Mouse (Mus musculus) MEL (cell line): ENCODE results near the gene Tcl1b4. TPM values are rescaled to one million over a fixed set of nuclear protein-coding genes. Genes with fewer than 3 reads are reported as not detected.

ENCODE experiments used
- BHLHE40 ChIP-seq: IDR thresholded peaks from 2 replicates; pipeline ENCODE4 v1.6.1; 2012; ENCODE audit warnings: low read depth, mild to moderate bottlenecking, inconsistent platforms, low read length, improper control_type of control experiment, borderline replicate concordance
- polyA plus RNA-seq, 2 experiments: library from polyadenylated mRNA; stranded (reverse) in 1 of 2; unstranded in 1 of 2; fragments of >175 nt in 1 of 2; fragments of >200 nt in 1 of 2; gene quantifications; 2 replicates each; pipeline versions ENCODE4 v1.2.1 to v1.2.4; 2012; ENCODE audit warnings: low replicate concordance in 2 of 2, low read depth in 1 of 2; ENCODE audit not compliant: insufficient read length in 2 of 2, insufficient read depth in 1 of 2, missing spikeins in 1 of 2
- total RNA-seq: library from RNA; depleted of rRNA; stranded (reverse); fragments of 300-350 nt; gene quantifications from 2 replicates; pipeline ENCODE4 v1.2.3, GENCODE M21; 2012; rRNA removed

The Tcl1b4 gene
- total and polyA plus RNA-seq, 3 experiments, result not detected

DNA sequence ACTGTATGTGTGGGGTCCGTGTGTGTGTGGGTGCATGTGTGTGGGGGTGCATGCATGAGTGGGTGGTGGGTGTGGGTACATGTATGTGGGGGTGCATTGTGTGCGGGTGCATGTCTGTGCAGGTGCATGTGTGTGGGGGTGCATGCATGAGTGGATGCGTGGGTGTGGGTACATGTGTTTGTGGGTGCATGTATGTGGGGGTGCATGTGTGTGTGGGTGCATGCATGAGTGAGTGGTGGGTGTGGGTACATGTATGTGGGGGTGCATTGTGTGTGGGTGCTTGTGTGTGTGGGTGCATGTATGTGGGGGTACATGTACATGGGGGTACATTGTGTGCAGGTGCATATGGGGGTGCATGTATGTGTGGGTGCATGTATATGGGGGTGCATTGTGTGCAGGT is 52.0 kb downstream of the Tcl1b4 start (continued):
- no peak for TF ChIP-seq BHLHE40

Other genes starting within 250 kb of the Tcl1b4 start
- 4.9 and 7.9 TPM in 2 replicates for gene Syne3, start 192.1 kb upstream of the Tcl1b4 start, total RNA-seq
- gene Syne3, start 192.1 kb upstream of the Tcl1b4 start, polyA plus RNA-seq, result 10 to 100 TPM in 1 of 2 experiments, not detected in 1; 10.7 TPM
- 95.8 and 108 TPM in 2 replicates for gene Glrx5, start 169.3 kb upstream of the Tcl1b4 start, total RNA-seq
- 100 to 1,000 TPM in 1 of 2 experiments, not detected in 1; 291 TPM for gene Glrx5, start 169.3 kb upstream of the Tcl1b4 start, polyA plus RNA-seq
- not detected in 2 replicates for gene Tcl1b2, start 55.9 kb upstream of the Tcl1b4 start, total RNA-seq
- gene Tcl1b2, start 55.9 kb upstream of the Tcl1b4 start, polyA plus RNA-seq, result not detected
- gene Tcl1b1, start 42.3 kb upstream of the Tcl1b4 start, total RNA-seq, result not detected in 2 replicates
- gene Tcl1b1, start 42.3 kb upstream of the Tcl1b4 start, polyA plus RNA-seq, result not detected
- not detected in 2 replicates for gene Tcl1b5, start 25.6 kb upstream of the Tcl1b4 start, total RNA-seq
- not detected for gene Tcl1b5, start 25.6 kb upstream of the Tcl1b4 start, polyA plus RNA-seq
- gene Tcl1b3, start 10.9 kb upstream of the Tcl1b4 start, total RNA-seq, result not detected in 2 replicates
- not detected for gene Tcl1b3, start 10.9 kb upstream of the Tcl1b4 start, polyA plus RNA-seq
- not detected in 2 replicates for gene Tcl1, start 20.8 kb downstream of the Tcl1b4 start, total RNA-seq
- not detected for gene Tcl1, start 20.8 kb downstream of the Tcl1b4 start, polyA plus RNA-seq
- not detected in 2 replicates for gene Tunar, start 131.9 kb downstream of the Tcl1b4 start, total RNA-seq
- gene Tunar, start 131.9 kb downstream of the Tcl1b4 start, polyA plus RNA-seq, result not detected